Mouse (Mus musculus): ENCODE measurements around the gene Dph1. TPM values are rescaled to one million over a fixed set of nuclear protein-coding genes. Genes with fewer than 3 reads are reported as not detected.

Dph1 gene
- polyA plus RNA-seq, 1 experiment from 2014 or later = 29.2 TPM

GRCm38 (mm10) chr11:75210093-75210492 is 19.1 kb upstream of the Dph1 start:
- no peak overlapping the region for H3K9ac ChIP-seq (ENCODE audit: low read depth, low read length)
- no peak for ATAC-seq (ENCODE audit: low FRiP score, low TSS enrichment)
- no peaks in the 10 kb centered on the region for H3K36me3 ChIP-seq (ENCODE audit: control insufficient read depth, insufficient read depth, low read length)
- no peak overlapping the region for H3K27ac ChIP-seq (ENCODE audit: low read depth, low read length)
- H3K4me3 ChIP-seq (ENCODE audit: low read length) = no peak overlapping the region
- no peaks in the 10 kb centered on the region for H3K27me3 ChIP-seq (ENCODE audit: control insufficient read depth, insufficient read depth, low read length)
- H3K4me1 ChIP-seq (ENCODE audit: control insufficient read depth, insufficient read depth, low read length) = peaks cover 20% of the 10 kb centered on the region
- 82% methylated on average over 4 of the region's 4 CpGs for WGBS
- no peak overlapping the region for H3K4me2 ChIP-seq (replicated peaks; ENCODE audit: low read depth, low read length)
- H3K9me3 ChIP-seq (ENCODE audit: control insufficient read depth, low read length) = no peaks in the 10 kb centered on the region

GRCm38 (mm10) chr11:75209363-75209762 is 18.3 kb upstream of the Dph1 start:
- WGBS = 66% methylated on average over 4 of the region's 4 CpGs
- ATAC-seq (ENCODE audit: low FRiP score, low TSS enrichment) = no peak

GRCm38 (mm10) chr11:75206347-75206746 is 15.3 kb upstream of the Dph1 start:
- Histone ChIP-seq H3K27ac (ENCODE audit: low read depth, low read length) (no peak overlapping the region), H3K4me3 (ENCODE audit: low read length) (no peak overlapping the region), H3K4me2 (replicated peaks; ENCODE audit: low read depth, low read length) (no peak overlapping the region), H3K9me3 (ENCODE audit: control insufficient read depth, low read length) (no peaks in the 10 kb centered on the region), H3K9ac (ENCODE audit: low read depth, low read length) (no peak overlapping the region), H3K4me1 (ENCODE audit: control insufficient read depth, insufficient read depth, low read length) (0 out of 2 replicates have a peak, but pooled peaks cover 6% of the 10 kb centered on the region), H3K36me3 (ENCODE audit: control insufficient read depth, insufficient read depth, low read length) (no peaks in the 10 kb centered on the region), H3K27me3 (ENCODE audit: control insufficient read depth, insufficient read depth, low read length) (no peaks in the 10 kb centered on the region; the same call in 1 of the 2 replicates)
- no peak for ATAC-seq (ENCODE audit: low FRiP score, low TSS enrichment)
- WGBS = 77% methylated on average over 4 of the region's 4 CpGs

More at GRCm38 (mm10) chr11:75209363-75209762, 18.3 kb upstream of the Dph1 start:
- Histone ChIP-seq H3K27me3 (ENCODE audit: control insufficient read depth, insufficient read depth, low read length) (no peaks in the 10 kb centered on the region), H3K4me2 (replicated peaks; ENCODE audit: low read depth, low read length) (no peak overlapping the region), H3K4me3 (ENCODE audit: low read length) (no peak overlapping the region), H3K9me3 (ENCODE audit: control insufficient read depth, low read length) (no peaks in the 10 kb centered on the region), H3K27ac (ENCODE audit: low read depth, low read length) (no peak overlapping the region), H3K4me1 (ENCODE audit: control insufficient read depth, insufficient read depth, low read length) (peaks cover 18% of the 10 kb centered on the region), H3K36me3 (ENCODE audit: control insufficient read depth, insufficient read depth, low read length) (no peaks in the 10 kb centered on the region), H3K9ac (ENCODE audit: low read depth, low read length) (no peak overlapping the region)

- no peak for ATAC-seq (ENCODE audit: low FRiP score, low TSS enrichment)
- Histone ChIP-seq H3K4me2 (replicated peaks; ENCODE audit: low read depth, low read length) (no peak overlapping the region), H3K4me3 (ENCODE audit: low read length) (no peak overlapping the region), H3K9me3 (ENCODE audit: control insufficient read depth, low read length) (no peaks in the 10 kb centered on the region), H3K9ac (ENCODE audit: low read depth, low read length) (no peak overlapping the region), H3K4me1 (ENCODE audit: control insufficient read depth, insufficient read depth, low read length) (0 out of 2 replicates have a peak, but pooled peaks cover 6% of the 10 kb centered on the region), H3K27me3 (ENCODE audit: control insufficient read depth, insufficient read depth, low read length) (no peaks in the 10 kb centered on the region; the same call in 1 of the 2 replicates), H3K27ac (ENCODE audit: low read depth, low read length) (no peak overlapping the region), H3K36me3 (ENCODE audit: control insufficient read depth, insufficient read depth, low read length) (no peaks in the 10 kb centered on the region)
- WGBS = 45% methylated on average over 9 of the region's 9 CpGs
These were observed 13.4 kb upstream of the Dph1 start for GRCm38 (mm10) chr11:75204472-75204871.

- no peak overlapping the region for H3K27ac ChIP-seq (ENCODE audit: low read depth, low read length)
- no peaks in the 10 kb centered on the region for H3K36me3 ChIP-seq (ENCODE audit: control insufficient read depth, insufficient read depth, low read length)
- no peak for ATAC-seq (ENCODE audit: low FRiP score, low TSS enrichment)
- H3K9me3 ChIP-seq (ENCODE audit: control insufficient read depth, low read length) = no peaks in the 10 kb centered on the region
- no peak overlapping the region for H3K9ac ChIP-seq (ENCODE audit: low read depth, low read length)
- no peaks in the 10 kb centered on the region; the same call in 1 of the 2 replicates for H3K27me3 ChIP-seq (ENCODE audit: control insufficient read depth, insufficient read depth, low read length)
- H3K4me3 ChIP-seq (ENCODE audit: low read length) = no peak overlapping the region
- 77% methylated on average over 4 of the region's 4 CpGs for WGBS
- H3K4me1 ChIP-seq (ENCODE audit: control insufficient read depth, insufficient read depth, low read length) = 0 out of 2 replicates have a peak, but pooled peaks cover 6% of the 10 kb centered on the region
- H3K4me2 ChIP-seq (replicated peaks; ENCODE audit: low read depth, low read length) = no peak overlapping the region
These were observed 12.9 kb upstream of the Dph1 start for GRCm38 (mm10) chr11:75203926-75204325.

- 0 out of 2 replicates have a peak overlapping the region, but pooled peaks have one; percentile 2 for H3K9ac ChIP-seq (ENCODE audit: low read depth, low read length)
- no peak overlapping the region for H3K4me3 ChIP-seq (ENCODE audit: low read length)
- no peak overlapping the region for H3K27ac ChIP-seq (ENCODE audit: low read depth, low read length)
- peaks cover 7% of the 10 kb centered on the region for H3K27me3 ChIP-seq (ENCODE audit: control insufficient read depth, insufficient read depth, low read length)
- 0 out of 2 replicates have a peak, but pooled peaks cover 6% of the 10 kb centered on the region for H3K4me1 ChIP-seq (ENCODE audit: control insufficient read depth, insufficient read depth, low read length)
- H3K4me2 ChIP-seq (replicated peaks; ENCODE audit: low read depth, low read length) = no peak overlapping the region
- 45% methylated on average over 8 of the region's 8 CpGs for WGBS
- H3K36me3 ChIP-seq (ENCODE audit: control insufficient read depth, insufficient read depth, low read length) = no peaks in the 10 kb centered on the region
- ATAC-seq (ENCODE audit: low FRiP score, low TSS enrichment) = no peak
- H3K9me3 ChIP-seq (ENCODE audit: control insufficient read depth, low read length) = no peaks in the 10 kb centered on the region
These were observed 10.7 kb upstream of the Dph1 start for GRCm38 (mm10) chr11:75201721-75202120.

GRCm38 (mm10) chr11:75200935-75201334 is 9.9 kb upstream of the Dph1 start:
- 87% methylated on average over 12 of the region's 12 CpGs for WGBS
- H3K36me3 ChIP-seq (ENCODE audit: control insufficient read depth, insufficient read depth, low read length) = no peaks in the 10 kb centered on the region
- no peak for ATAC-seq (ENCODE audit: low FRiP score, low TSS enrichment)
- H3K27ac ChIP-seq (ENCODE audit: low read depth, low read length) = no peak overlapping the region
- H3K9ac ChIP-seq (ENCODE audit: low read depth, low read length) = no peak overlapping the region
- no peak overlapping the region for H3K4me3 ChIP-seq (ENCODE audit: low read length)
- peaks cover 15% of the 10 kb centered on the region for H3K27me3 ChIP-seq (ENCODE audit: control insufficient read depth, insufficient read depth, low read length)
- H3K4me2 ChIP-seq (replicated peaks; ENCODE audit: low read depth, low read length) = no peak overlapping the region
- H3K9me3 ChIP-seq (ENCODE audit: control insufficient read depth, low read length) = no peaks in the 10 kb centered on the region
- 0 out of 2 replicates have a peak, but pooled peaks cover 6% of the 10 kb centered on the region for H3K4me1 ChIP-seq (ENCODE audit: control insufficient read depth, insufficient read depth, low read length)

- peaks cover 9% of the 10 kb centered on the region for H3K4me1 ChIP-seq (ENCODE audit: control insufficient read depth, insufficient read depth, low read length)
- H3K4me3 ChIP-seq (ENCODE audit: low read length) = no peak overlapping the region
- peaks cover 25% of the 10 kb centered on the region for H3K27me3 ChIP-seq (ENCODE audit: control insufficient read depth, insufficient read depth, low read length)
- H3K9me3 ChIP-seq (ENCODE audit: control insufficient read depth, low read length) = no peaks in the 10 kb centered on the region
- no peak overlapping the region for H3K27ac ChIP-seq (ENCODE audit: low read depth, low read length)
- H3K9ac ChIP-seq (ENCODE audit: low read depth, low read length) = no peak overlapping the region
- H3K36me3 ChIP-seq (ENCODE audit: control insufficient read depth, insufficient read depth, low read length) = no peaks in the 10 kb centered on the region
- WGBS = 81% methylated on average over 5 of the region's 5 CpGs
- ATAC-seq (ENCODE audit: low FRiP score, low TSS enrichment) = no peak
- no peak overlapping the region for H3K4me2 ChIP-seq (replicated peaks; ENCODE audit: low read depth, low read length)
These were observed 8.9 kb upstream of the Dph1 start for GRCm38 (mm10) chr11:75199951-75200350.

GRCm38 (mm10) chr11:75198792-75199191 is 7.8 kb upstream of the Dph1 start:
- H3K36me3 ChIP-seq (ENCODE audit: control insufficient read depth, insufficient read depth, low read length) = no peaks in the 10 kb centered on the region
- H3K27me3 ChIP-seq (ENCODE audit: control insufficient read depth, insufficient read depth, low read length) = peaks cover 36% of the 10 kb centered on the region
- no peaks in the 10 kb centered on the region for H3K9me3 ChIP-seq (ENCODE audit: control insufficient read depth, low read length)
- H3K27ac ChIP-seq (ENCODE audit: low read depth, low read length) = no peak overlapping the region
- H3K9ac ChIP-seq (ENCODE audit: low read depth, low read length) = no peak overlapping the region
- H3K4me3 ChIP-seq (ENCODE audit: low read length) = no peak overlapping the region
- no peak for ATAC-seq (ENCODE audit: low FRiP score, low TSS enrichment)
- H3K4me1 ChIP-seq (ENCODE audit: control insufficient read depth, insufficient read depth, low read length) = peaks cover 19% of the 10 kb centered on the region
- no peak overlapping the region for H3K4me2 ChIP-seq (replicated peaks; ENCODE audit: low read depth, low read length)
- 51% methylated on average over 4 of the region's 4 CpGs for WGBS

Measured in kidney, embryonic 14.5 days (tissue).